Mouse (Mus musculus) forebrain, embryonic 11.5 days (tissue): ENCODE measurements around the gene Madcam1. TPM values are rescaled to one million over a fixed set of nuclear protein-coding genes. Genes with fewer than 3 reads are reported as not detected.

Experiments
- ATAC-seq: fragments of 200-750 bp; cut with Nextera tagmentation; replicated peaks from 2 replicates; pipeline ENCODE4 v1.8.0; 2017; ENCODE audit warnings: moderate TSS enrichment; ENCODE audit not compliant: low FRiP score
- DNase-seq: peaks from one replicate; pipeline ENCODE4 v3.0.0-alpha.2; 2017; ENCODE audit warnings: low spot score
- H3K27ac ChIP-seq: fragments of 300-500 bp; sonication (generic); 2 replicates; pipeline ENCODE4 v1.5.1; 2014; ENCODE audit warnings: low read depth, low read length
- H3K27me3 ChIP-seq: fragments of 300-500 bp; sonication (generic); 2 replicates; pipeline ENCODE4 v1.6.1; 2014; ENCODE audit warnings: mild to moderate bottlenecking, low read length, mixed read lengths; ENCODE audit not compliant: control insufficient read depth, insufficient read depth
- H3K36me3 ChIP-seq: fragments of 300-500 bp; sonication (generic); 2 replicates; pipeline ENCODE4 v1.6.1; 2014; ENCODE audit warnings: mild to moderate bottlenecking, low read length, moderate library complexity, mixed read lengths; ENCODE audit not compliant: control insufficient read depth, insufficient read depth
- H3K4me1 ChIP-seq: fragments of 300-500 bp; sonication (generic); replicated peaks from 2 replicates; pipeline ENCODE4 v1.6.1; 2014; ENCODE audit warnings: low read length, mixed read lengths; ENCODE audit not compliant: control insufficient read depth, insufficient read depth
- H3K4me2 ChIP-seq: fragments of 300-500 bp; sonication (generic); 2 replicates; pipeline ENCODE4 v1.6.1; 2014; ENCODE audit warnings: low read depth, mild to moderate bottlenecking, low read length, moderate library complexity, mixed read lengths; ENCODE audit not compliant: severe bottlenecking
- H3K4me3 ChIP-seq: fragments of 300-500 bp; sonication (generic); 2 replicates; pipeline ENCODE4 v1.5.1; 2014; ENCODE audit warnings: low read depth, low read length
- H3K9ac ChIP-seq: fragments of 300-500 bp; sonication (generic); 2 replicates; pipeline ENCODE4 v1.6.1; 2014; ENCODE audit warnings: low read length
- H3K9me3 ChIP-seq: fragments of 300-500 bp; sonication (generic); 2 replicates; pipeline ENCODE4 v1.6.1; 2016; ENCODE audit warnings: low read length, mixed read lengths; ENCODE audit not compliant: control insufficient read depth
- WGBS: fragments of 180-500 bp; shearing (Covaris S2); extraction: QIAGEN DNeasy Blood & Tissue Kit; methylation state at CpG from one replicate; pipeline ENCODE4 v1.1.7; 2014; 5-methylcytosine and 5-hydroxymethylcytosine counted together
- polyA plus RNA-seq: library from polyadenylated mRNA; unstranded; fragments of >200 nt; fragmentation: Nextera tagmentation; extraction: Ambion mirVana; gene quantifications from 2 replicates; pipeline ENCODE4 v1.2.1, GENCODE M21; 2014

Gene Madcam1
- polyA plus RNA-seq, 1 experiment from 2014 or later, result 0.83 TPM

DNA sequence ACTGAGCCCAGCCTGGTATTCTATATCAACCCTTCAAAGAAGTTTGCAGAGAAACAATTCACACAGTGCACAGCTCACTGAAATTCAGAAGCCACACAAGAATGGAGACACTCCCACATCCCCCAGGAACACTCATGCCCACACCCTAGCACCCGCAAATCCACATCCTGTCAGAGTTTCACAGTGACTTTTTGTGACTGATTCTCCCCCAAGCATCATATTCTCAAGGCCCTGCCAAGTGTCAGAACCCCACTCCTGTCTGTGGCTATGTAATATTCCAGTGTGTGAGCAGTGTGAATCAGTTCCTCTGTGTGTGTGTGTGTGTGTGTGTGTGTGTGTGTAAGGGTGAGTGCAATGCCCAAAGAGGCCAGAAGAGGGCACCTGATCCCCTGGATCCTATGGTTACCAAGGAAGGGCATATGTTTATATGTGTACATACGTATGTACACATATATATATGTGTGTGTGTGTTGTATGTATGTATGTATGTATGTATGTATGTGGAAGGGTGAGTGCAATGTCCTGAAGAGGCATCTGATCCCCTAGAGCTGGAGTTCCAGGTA lies 27.7 kb downstream of the Madcam1 start:
- Histone ChIP-seq H3K27me3 (no peaks in the 10 kb centered on the region), H3K9me3 (no peaks in the 10 kb centered on the region), H3K4me1 (no peaks in the 10 kb centered on the region), H3K4me3 (no peak overlapping the region), H3K36me3 (peaks cover 11% of the 10 kb centered on the region; the same call in 1 of the 2 replicates), H3K4me2 (no peak overlapping the region), H3K9ac (no peak overlapping the region), H3K27ac (no peak overlapping the region)
- DNase-seq (no peak), ATAC-seq (no peak)
- WGBS, result 96% methylated on average over 2 of the region's 2 CpGs

- Histone ChIP-seq H3K9ac (no peak overlapping the region), H3K4me3 (no peak overlapping the region), H3K27me3 (no peaks in the 10 kb centered on the region), H3K27ac (no peak overlapping the region), H3K4me2 (no peak overlapping the region), H3K4me1 (no peaks in the 10 kb centered on the region), H3K9me3 (no peaks in the 10 kb centered on the region), H3K36me3 (peaks cover 4% of the 10 kb centered on the region; the same call in 1 of the 2 replicates)
- 78% methylated on average over 12 of the region's 12 CpGs for WGBS
- no peak for ATAC-seq
- DNase-seq, result no peak
Observed at GRCm38 (mm10) chr10:79693580-79694378, 29.4 kb downstream of the Madcam1 start.

- H3K4me2 ChIP-seq, result no peak overlapping the region
- no peaks in the 10 kb centered on the region for H3K4me1 ChIP-seq
- DNase-seq (no peak), ATAC-seq (no peak)
- no peak overlapping the region for H3K4me3 ChIP-seq
- no peaks in the 10 kb centered on the region for H3K9me3 ChIP-seq
- H3K36me3 ChIP-seq, result no peaks in the 10 kb centered on the region
- H3K27ac ChIP-seq, result no peak overlapping the region
- no peaks in the 10 kb centered on the region for H3K27me3 ChIP-seq
- 87% methylated on average over 6 of the region's 6 CpGs for WGBS
- H3K9ac ChIP-seq, result no peak overlapping the region
Observed at GRCm38 (mm10) chr10:79694379-79694655, 30.0 kb downstream of the Madcam1 start.

DNA sequence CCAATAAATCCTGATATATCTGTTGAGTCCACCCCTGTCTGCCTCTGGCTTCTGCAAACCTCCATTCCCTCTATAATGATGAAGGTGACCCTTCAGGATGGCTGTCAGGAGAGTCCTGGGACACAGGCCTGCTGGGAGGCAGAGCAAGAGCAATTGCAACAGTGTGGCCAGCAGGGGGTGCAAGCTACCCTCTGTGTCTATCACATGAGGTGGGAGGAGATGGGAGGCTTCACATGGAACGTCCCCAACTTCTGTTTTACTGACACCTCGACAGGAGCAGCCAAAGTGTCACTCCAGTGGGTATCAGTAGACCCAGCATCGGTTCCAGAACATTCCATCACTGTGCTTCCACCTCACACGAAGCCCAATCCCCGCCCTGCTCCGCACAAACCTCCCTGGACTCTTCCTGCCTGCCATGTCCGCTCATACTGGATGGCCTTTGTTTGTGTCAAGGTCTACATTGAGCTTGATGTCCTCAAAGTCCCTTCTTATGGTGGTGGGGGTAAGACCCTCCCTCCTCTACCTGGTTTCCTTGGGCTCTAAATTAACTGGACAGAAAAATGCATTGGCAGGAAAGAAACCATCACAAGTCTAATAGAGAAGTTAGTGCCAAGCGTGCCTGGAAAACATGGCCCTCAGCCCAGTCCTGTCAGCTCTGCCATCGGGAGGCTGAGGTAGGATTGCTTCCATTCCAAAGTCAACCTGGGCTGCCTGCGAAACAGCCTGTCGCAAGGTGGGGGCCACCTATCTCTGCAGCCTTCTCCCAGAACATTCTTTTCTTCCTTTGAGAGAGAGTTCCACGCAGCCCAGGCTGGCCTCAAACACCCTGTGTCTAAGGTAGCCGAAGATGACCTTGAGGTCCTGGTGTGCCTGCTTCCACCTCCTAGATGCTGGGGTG lies 31.1 kb downstream of the Madcam1 start:
- ATAC-seq, result peak; percentile 52
- no peak overlapping the region for H3K4me2 ChIP-seq
- 70% methylated on average over 13 of the region's 13 CpGs for WGBS
- no peak overlapping the region for H3K9ac ChIP-seq
- H3K36me3 ChIP-seq, result no peaks in the 10 kb centered on the region
- no peaks in the 10 kb centered on the region for H3K27me3 ChIP-seq
- H3K4me1 ChIP-seq, result no peaks in the 10 kb centered on the region
- DNase-seq, result peak; percentile 83
- H3K9me3 ChIP-seq, result no peaks in the 10 kb centered on the region
- H3K27ac ChIP-seq, result no peak overlapping the region
- H3K4me3 ChIP-seq, result no peak overlapping the region

DNA sequence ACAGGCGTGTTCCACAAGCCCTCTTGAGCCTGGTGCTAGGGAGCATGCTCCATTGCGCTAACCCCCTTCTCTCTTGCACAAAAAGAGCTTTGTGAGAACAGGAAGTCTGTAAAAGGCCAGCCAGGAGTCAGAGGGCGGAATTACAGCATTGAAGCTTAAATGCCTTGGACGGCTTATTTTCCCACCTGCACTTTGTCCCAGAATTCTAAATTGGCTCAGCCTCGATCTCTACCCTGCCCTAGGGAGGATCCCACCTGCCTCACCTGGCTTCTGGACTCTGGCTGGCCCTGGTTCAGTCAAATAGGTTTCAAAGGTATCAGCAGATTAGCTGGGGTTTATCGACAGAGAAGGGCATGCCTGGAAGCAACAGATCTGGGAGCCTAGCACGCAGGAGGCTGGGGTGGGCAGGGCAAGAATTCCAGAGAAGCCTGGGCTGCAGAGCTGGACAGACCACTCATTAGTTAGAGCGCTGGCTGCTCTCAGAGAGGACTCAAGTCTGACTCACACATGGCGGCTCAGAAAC lies 31.8 kb downstream of the Madcam1 start:
- H3K4me2 ChIP-seq, result no peak overlapping the region

DNA sequence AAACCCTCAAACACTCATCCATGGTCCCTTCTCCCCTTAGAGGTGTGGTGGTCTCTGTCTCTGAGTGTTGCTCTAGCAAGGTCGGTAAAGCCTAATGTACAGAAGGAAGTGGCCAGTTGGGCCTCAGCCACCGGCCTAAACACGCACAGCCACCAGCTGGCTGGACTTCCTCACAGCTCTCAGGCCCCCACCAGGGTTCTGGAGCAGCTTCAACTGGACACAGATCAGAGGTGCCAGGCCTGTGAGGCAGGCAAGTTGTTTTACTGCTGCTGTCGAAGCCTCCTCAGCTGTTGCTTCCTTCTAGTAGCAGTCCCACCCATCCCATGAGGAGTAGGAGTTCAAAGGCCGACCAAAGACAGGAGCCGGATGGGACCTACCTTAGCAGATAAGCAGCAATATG lies 33.6 kb downstream of the Madcam1 start:
- H3K9ac ChIP-seq, result no peak overlapping the region

More for the DNA sequence above, 31.8 kb downstream of the Madcam1 start:
- no peak overlapping the region for H3K4me3 ChIP-seq
- H3K27me3 ChIP-seq, result no peaks in the 10 kb centered on the region
- H3K9ac ChIP-seq, result no peak overlapping the region
- no peaks in the 10 kb centered on the region for H3K36me3 ChIP-seq
- no peaks in the 10 kb centered on the region for H3K4me1 ChIP-seq
- WGBS, result 67% methylated on average over 9 of the region's 9 CpGs
- ATAC-seq (no peak), DNase-seq (no peak)
- no peaks in the 10 kb centered on the region for H3K9me3 ChIP-seq
- no peak overlapping the region for H3K27ac ChIP-seq

DNA sequence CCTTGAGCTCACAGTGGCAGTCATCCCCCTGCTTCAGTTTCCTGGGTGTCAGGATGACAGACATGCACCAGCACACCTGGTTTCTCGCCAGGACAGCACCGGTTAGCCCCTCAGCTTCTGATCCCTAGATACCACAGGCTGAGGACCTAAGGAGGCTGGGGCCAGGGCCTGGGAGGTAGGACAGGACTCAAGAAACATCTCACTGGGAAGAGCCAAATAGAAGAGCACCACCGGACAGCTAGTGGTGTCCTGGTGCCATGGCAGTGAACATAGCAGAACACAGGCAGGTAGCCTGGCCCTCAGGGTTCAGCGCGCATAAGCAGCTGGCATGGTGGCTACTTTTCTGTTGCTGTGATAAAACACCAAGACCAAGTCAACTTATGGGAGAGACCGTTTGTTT lies 34.1 kb downstream of the Madcam1 start:
- Histone ChIP-seq H3K9me3 (no peaks in the 10 kb centered on the region), H3K9ac (no peak overlapping the region), H3K4me2 (no peak overlapping the region), H3K36me3 (no peaks in the 10 kb centered on the region), H3K4me1 (no peaks in the 10 kb centered on the region), H3K27me3 (no peaks in the 10 kb centered on the region), H3K4me3 (no peak overlapping the region), H3K27ac (no peak overlapping the region)
- ATAC-seq (no peak), DNase-seq (no peak)
- 93% methylated on average over 6 of the region's 6 CpGs for WGBS

More for the DNA sequence above, 33.6 kb downstream of the Madcam1 start:
- Histone ChIP-seq H3K4me2 (no peak overlapping the region), H3K36me3 (no peaks in the 10 kb centered on the region), H3K27me3 (no peaks in the 10 kb centered on the region), H3K4me1 (no peaks in the 10 kb centered on the region), H3K4me3 (no peak overlapping the region), H3K9me3 (no peaks in the 10 kb centered on the region), H3K27ac (no peak overlapping the region)
- no peak for ATAC-seq
- DNase-seq, result no peak
- WGBS, result 89% methylated on average over 6 of the region's 6 CpGs

DNA sequence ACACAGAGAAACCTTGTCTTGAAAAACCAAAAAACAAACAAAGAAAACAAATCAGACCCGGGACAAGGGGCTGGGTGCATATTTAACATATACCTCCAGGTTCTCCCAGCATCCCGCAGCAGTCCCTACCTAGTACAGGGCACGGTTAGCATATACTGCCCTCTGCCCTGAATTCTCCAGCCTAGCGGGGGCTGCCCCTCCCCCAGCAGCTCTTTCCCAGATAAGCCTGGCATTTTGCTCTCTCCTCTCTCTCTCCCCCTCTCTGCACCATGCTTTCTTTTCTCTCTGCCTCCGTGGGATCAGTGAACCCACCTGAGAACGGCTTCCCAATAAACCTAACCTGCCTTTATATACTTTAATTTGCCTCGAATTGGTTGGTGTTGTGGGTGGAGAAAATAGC lies 36.3 kb downstream of the Madcam1 start:
- Histone ChIP-seq H3K4me2 (no peak overlapping the region), H3K9me3 (no peaks in the 10 kb centered on the region), H3K4me3 (no peak overlapping the region), H3K27ac (no peak overlapping the region), H3K27me3 (no peaks in the 10 kb centered on the region), H3K9ac (no peak overlapping the region), H3K36me3 (no peaks in the 10 kb centered on the region), H3K4me1 (peaks cover 8% of the 10 kb centered on the region)
- DNase-seq, result no peak
- no peak for ATAC-seq
- 59% methylated on average over 7 of the region's 7 CpGs for WGBS
